Comparison of ENCODE assay signal across 8 mouse cellular contexts in genomic region chr17:5841943-5842273, GRCm38 (mm10). TPM values are rescaled to one million over a fixed set of nuclear protein-coding genes. Genes with fewer than 3 reads are reported as not detected.
DNase-seq lines count a peak whose midpoint lies in the region; ATAC-seq and TF ChIP-seq lines count a peak whose summit lies in the region.

No protein-coding gene starts in this region.

- peak overlapping the region; percentile 73 for H3K4me3 ChIP-seq in cerebellum, adult 2 months (replicated peaks; ENCODE audit: insufficient read depth, low read depth, low read length)
- peak overlapping the region; percentile 98 for H3K4me3 ChIP-seq in testis, adult 2 months (ENCODE audit: control insufficient read depth, low read depth, low read length)
- H3K4me3 ChIP-seq in limb, embryonic 15.5 days = peak overlapping the region; percentile 83
- peak overlapping the region; percentile 95 for H3K4me3 ChIP-seq in stomach, postnatal 0 days (ENCODE audit: low read depth, low read length)

- 2% methylated on average over 7 of the region's 7 CpGs for WGBS in cerebellum, adult 2 months
- 0% methylated on average over 7 of the region's 7 CpGs for WGBS in limb, embryonic 15.5 days
- 2% methylated on average over 7 of the region's 7 CpGs for WGBS in stomach, postnatal 0 days

- H3K27ac ChIP-seq in cerebellum, adult 2 months (ENCODE audit: insufficient read depth, low read length) = peak overlapping the region; percentile 100
- H3K27ac ChIP-seq in testis, adult 2 months (ENCODE audit: control insufficient read depth, insufficient read depth, low read depth, low read length) = peak overlapping the region; percentile 97
- peak overlapping the region; percentile 99 for H3K27ac ChIP-seq in limb, embryonic 15.5 days
- peak overlapping the region; percentile 100 for H3K27ac ChIP-seq in stomach, postnatal 0 days (replicated peaks)

- TF ChIP-seq POLR2A in cerebellum, adult 2 months (IDR thresholded peaks at IDR 0.05; ENCODE audit: borderline replicate concordance, insufficient read depth, low read length) = no peak
- TF ChIP-seq POLR2A in testis, adult 2 months (IDR thresholded peaks at IDR 0.05; ENCODE audit: control insufficient read depth, low read depth, low read length) = no peak

- TF ChIP-seq EP300 in stomach, postnatal 0 days (optimal IDR thresholded peaks at IDR 0.05) = no peak

- H3K4me1 ChIP-seq in cerebellum, adult 2 months (ENCODE audit: control insufficient read depth, insufficient read depth, low read length) = peaks cover 5% of the 10 kb centered on the region
- H3K4me1 ChIP-seq in testis, adult 2 months (ENCODE audit: control insufficient read depth, insufficient read depth, low read length) = peaks cover 5% of the 10 kb centered on the region
- peaks cover 19% of the 10 kb centered on the region for H3K4me1 ChIP-seq in limb, embryonic 15.5 days
- peaks cover 11% of the 10 kb centered on the region for H3K4me1 ChIP-seq in stomach, postnatal 0 days (replicated peaks; ENCODE audit: control insufficient read depth, insufficient read depth)

- DNase-seq in cerebellum, adult 2 months = no peak
- DNase-seq in testis, postnatal 14 days (ENCODE audit: low spot score) = no peak
- DNase-seq in stomach, postnatal 0 days (ENCODE audit: low spot score) = no peak
- DNase-seq in gastrocnemius, postnatal 4 days (ENCODE audit: low spot score in 2 of 2) = no peak
- no peak for DNase-seq in kidney, adult 9 months

- no peaks in the 10 kb centered on the region for H3K27me3 ChIP-seq in cerebellum, adult 2 months (ENCODE audit: control insufficient read depth, insufficient read depth, low read length)
- H3K27me3 ChIP-seq in testis, adult 2 months (ENCODE audit: control insufficient read depth, insufficient read depth, low read length) = no peaks in the 10 kb centered on the region
- no peaks in the 10 kb centered on the region for H3K27me3 ChIP-seq in limb, embryonic 15.5 days
- H3K27me3 ChIP-seq in stomach, postnatal 0 days (ENCODE audit: control insufficient read depth, insufficient read depth, low read length) = no peaks in the 10 kb centered on the region

- H3K9ac ChIP-seq in limb, embryonic 15.5 days = peak overlapping the region; percentile 92
- peak overlapping the region; percentile 99 for H3K9ac ChIP-seq in stomach, postnatal 0 days (ENCODE audit: low read length)

- no peak for ATAC-seq in cerebellum, adult (ENCODE audit: insufficient number of reproducible peaks, low FRiP score, low TSS enrichment)
- no peak for ATAC-seq in limb, embryonic 15.5 days (ENCODE audit: insufficient number of reproducible peaks, low FRiP score, low TSS enrichment, low read depth)
- ATAC-seq in stomach, postnatal 0 days (ENCODE audit: low FRiP score, low TSS enrichment) = no peak

- peak overlapping the region; percentile 54 for H3K4me2 ChIP-seq in limb, embryonic 15.5 days
- peak overlapping the region; percentile 63 for H3K4me2 ChIP-seq in stomach, postnatal 0 days (replicated peaks; ENCODE audit: low read depth)

- no peaks in the 10 kb centered on the region for H3K36me3 ChIP-seq in testis, adult 2 months (ENCODE audit: control insufficient read depth, insufficient read depth, low read length)
- no peaks in the 10 kb centered on the region for H3K36me3 ChIP-seq in limb, embryonic 15.5 days
- no peaks in the 10 kb centered on the region for H3K36me3 ChIP-seq in stomach, postnatal 0 days (ENCODE audit: control insufficient read depth, insufficient read depth, low read length)

- TF ChIP-seq CTCF in cerebellum, adult 2 months (IDR thresholded peaks at IDR 0.05; ENCODE audit: borderline replicate concordance, insufficient read depth, low read depth, low read length) = no peak
- no peak for TF ChIP-seq CTCF in testis, adult 2 months (IDR thresholded peaks at IDR 0.05; ENCODE audit: control insufficient read depth, insufficient read depth, insufficient replicate concordance, low read depth, low read length)
- no peak for TF ChIP-seq CTCF in stomach, postnatal 0 days (IDR thresholded peaks at IDR 0.05; ENCODE audit: low read depth)

- H3K9me3 ChIP-seq in limb, embryonic 15.5 days = no peaks in the 10 kb centered on the region
- H3K9me3 ChIP-seq in stomach, postnatal 0 days (ENCODE audit: control insufficient read depth, low read length) = no peaks in the 10 kb centered on the region

RNA-seq across cellular contexts. Expression of gene Snx9, which starts 0.8 kb away (rescaled TPM):
- 17.8 and 19.1 TPM in 2 replicates for polyA plus RNA-seq in cerebellum, adult 2 months (2012; rRNA removed)
- polyA plus RNA-seq in testis, adult 2 months (2012; rRNA removed) = 7.1 and 7.9 TPM in 2 replicates
- 33.7 and 34.9 TPM in 2 replicates for polyA plus RNA-seq in limb, embryonic 15.5 days (2015; fragmentation: Nextera tagmentation; extraction: Ambion mirVana)
- 34.8 and 36.3 TPM in 2 replicates for polyA plus RNA-seq in stomach, postnatal 0 days (2015; fragmentation: Nextera tagmentation; extraction: Ambion mirVana)
- 10 to 100 TPM; 36.4 to 38.6 TPM for total RNA-seq in gastrocnemius, postnatal 4 days (2021)
